Mouse (Mus musculus) left cerebral cortex, adult 18-20 months (tissue): ENCODE data around the gene Dnah7c. TPM values are rescaled to one million over a fixed set of nuclear protein-coding genes. Genes with fewer than 3 reads are reported as not detected.
"Not testable (repeated sequence)": the region's sequence is repeated elsewhere in the genome, so short reads cannot be mapped to it uniquely, and the experiment has no call there.

Source experiments
- DNase-seq, 2 experiments: peaks; one replicate each; pipeline ENCODE4 v3.0.0; 2021 to 2022; ENCODE audit warnings: low spot score in 2 of 2, mixed read lengths in 1 of 2
- long read RNA-seq, 2 experiments: library from polyadenylated mRNA; stranded (forward); transcript quantifications; one replicate each; pipeline ENCODE4 v2.0.0; 2021
- total RNA-seq, 2 experiments: library from RNA; stranded (reverse); gene quantifications; 2 replicates each; pipeline ENCODE4 v1.2.3; 2021

Dnah7c gene
- under 1 TPM; 0.49 to 0.77 TPM for total RNA-seq
- long read RNA-seq, experiment 1: 0 reads
- long read RNA-seq, experiment 2: 0 reads

DNA sequence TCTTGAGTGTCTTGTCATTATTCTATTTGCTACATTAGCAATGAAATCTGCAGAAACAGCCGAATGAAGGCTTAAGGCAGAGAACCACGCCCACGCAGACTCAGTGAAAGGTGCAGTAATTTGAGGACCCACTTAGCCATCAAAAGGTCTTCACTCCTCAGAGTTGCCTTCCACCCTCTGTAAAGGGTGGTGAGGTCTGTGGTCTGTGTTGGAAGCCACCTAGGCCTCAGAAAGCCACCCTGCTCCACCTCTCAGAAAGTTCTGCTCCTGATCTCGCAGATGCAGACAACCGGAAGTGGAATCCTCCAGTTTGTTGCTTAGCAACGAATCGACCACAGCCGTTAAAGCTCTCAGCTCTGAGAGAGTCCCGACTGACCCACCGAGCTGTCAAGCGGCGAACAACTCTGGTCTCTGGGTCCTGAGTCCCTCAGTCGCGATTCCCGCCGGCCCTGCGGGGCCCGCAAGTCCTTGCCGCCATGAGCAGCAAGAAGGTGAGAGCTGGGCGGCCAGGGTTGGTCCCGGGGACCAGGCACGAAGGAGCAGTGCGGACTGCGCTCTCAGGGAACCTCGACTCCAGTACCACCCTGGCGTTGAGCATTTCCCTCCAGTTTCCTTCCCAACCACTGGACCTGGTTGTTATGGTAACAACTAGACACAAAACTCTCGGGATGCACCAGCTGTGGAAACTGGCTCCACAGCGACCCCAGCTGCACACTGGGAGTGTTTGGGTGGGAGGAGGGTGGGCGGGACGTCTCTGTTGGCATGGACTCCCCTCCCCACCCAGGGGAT, at the start of gene Dnah7c:
Gene Dnah7c, plus strand, starts transcription at position 456 of the 789 bp plus-strand sequence.
- DNase-seq: peak in 1 of 2 experiments; percentile 25

DNA sequence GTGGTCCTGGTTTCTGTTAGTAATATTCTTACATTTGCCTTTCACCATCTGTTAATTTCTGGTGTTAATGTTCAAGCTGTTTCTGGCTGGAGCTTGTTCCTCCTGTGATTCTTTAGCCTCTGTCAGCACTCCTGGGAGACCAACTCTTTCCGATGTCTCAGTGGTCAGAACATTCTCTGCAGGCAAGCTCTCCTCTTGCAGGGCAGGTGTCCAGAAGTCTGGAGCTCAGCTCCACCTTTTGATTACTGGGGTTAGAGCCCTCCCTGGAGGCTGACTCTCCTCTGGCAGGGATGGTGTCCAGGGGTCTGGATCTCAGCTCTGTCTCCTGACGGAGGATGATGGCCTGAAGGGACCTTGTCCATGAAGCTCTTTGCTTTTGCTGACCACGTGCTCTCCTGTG, 44.8 kb upstream of the Dnah7c start:
- not testable (repeated sequence) for DNase-seq

DNA sequence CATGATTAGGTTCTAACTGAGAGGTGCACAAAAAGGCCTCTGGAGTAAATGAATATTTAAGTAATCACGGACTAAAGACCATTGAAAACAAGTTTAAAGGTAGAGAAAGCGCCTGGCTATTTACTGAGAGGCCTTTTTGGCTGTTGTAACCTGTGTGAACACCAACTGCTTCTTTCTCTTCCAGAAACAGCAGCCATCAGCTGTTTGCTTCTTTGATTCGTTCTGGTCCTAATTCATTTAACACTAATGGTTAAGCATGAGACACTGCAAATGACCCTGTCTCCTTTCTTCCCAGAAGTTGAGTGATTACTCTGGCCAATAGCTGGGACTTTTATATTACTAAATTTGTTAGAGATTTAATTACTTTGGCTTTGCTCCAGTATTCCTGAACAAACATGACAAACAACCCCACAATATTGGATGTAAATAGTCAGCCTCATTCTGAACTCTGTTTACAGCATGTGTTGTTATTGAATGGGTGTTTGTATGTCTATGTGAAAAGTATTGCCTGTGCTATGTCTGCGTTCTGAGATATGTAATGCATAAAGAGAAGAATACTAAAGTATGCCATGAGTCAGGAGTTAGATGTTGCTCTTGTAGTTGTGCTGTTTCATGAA, 30.6 kb upstream of the Dnah7c start:
- DNase-seq: not testable (repeated sequence)

DNA sequence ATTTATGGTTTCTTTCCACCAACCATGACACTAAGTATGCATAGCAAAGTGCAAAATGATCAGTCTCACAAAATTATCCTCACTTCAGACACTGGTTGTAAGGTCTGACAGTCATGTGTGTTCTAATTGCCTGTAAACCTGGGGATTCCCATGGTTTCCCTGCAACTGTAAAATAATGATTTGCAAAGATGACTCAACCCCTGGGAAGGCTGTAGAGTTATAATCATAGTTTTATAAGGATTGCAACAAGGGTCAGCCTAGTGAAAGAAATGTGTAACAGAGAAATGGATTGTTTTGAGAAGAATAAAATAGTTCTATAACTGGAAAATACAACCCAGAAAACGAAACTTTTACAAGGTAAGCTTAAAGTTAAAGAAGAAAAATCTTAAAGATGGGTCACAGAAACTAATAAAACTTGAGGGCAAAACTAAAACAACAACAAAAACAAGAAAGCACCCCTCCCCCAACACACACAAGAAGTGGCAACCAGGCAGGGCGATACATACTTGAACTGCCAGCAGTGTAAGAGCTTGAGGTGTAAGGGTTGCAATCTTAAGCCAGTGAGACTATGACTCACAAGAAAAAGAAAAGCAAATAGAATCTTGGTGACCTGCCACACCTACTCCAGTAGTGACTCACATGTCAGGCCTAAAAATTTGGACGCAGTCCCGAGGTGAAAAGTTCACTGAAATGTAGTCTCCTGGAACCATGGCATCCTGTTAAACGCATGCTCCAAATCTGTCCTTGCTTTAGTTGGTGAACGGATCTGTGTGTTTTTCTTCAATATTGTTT, 16.9 kb upstream of the Dnah7c start:
- DNase-seq: no peak

DNA sequence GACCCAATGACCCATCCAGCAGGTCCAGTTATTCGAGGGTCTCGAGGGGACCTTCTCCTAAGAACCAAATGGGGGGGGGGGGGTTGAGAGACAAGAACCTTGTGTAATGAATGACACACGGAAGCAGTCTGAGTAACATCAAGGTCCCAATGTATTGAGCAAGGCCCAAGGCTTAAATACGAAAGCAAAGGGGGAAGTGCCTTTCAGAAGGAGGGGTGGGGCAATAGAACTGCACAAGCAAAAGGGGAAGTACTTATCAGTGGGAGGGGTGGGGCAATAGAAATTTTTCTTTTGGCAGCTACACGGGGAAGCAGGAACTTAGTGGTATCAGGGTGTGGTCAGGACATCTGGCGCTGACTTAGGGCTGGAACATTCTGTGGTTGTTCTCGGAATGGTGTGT, 10.6 kb upstream of the Dnah7c start:
- DNase-seq: not testable (repeated sequence)

DNA sequence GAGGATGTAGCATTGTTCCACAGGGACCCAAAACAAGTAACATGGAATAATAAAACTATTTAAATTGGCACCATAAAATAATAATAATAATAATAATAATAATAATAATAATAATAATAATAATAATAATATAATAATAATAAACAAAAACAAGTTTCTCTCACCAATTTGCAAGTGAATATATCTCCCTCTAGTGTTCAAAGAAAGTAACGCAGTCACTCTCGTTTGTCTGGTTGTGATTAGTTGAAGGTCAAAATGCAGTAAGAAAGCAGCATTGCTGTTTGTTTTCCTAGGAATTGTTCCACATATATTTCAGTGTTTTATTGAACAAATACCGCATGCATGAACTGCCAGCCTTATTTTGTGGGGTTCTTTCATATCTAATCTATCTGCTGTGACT, 8.4 kb upstream of the Dnah7c start:
- DNase-seq: not testable (repeated sequence)

DNA sequence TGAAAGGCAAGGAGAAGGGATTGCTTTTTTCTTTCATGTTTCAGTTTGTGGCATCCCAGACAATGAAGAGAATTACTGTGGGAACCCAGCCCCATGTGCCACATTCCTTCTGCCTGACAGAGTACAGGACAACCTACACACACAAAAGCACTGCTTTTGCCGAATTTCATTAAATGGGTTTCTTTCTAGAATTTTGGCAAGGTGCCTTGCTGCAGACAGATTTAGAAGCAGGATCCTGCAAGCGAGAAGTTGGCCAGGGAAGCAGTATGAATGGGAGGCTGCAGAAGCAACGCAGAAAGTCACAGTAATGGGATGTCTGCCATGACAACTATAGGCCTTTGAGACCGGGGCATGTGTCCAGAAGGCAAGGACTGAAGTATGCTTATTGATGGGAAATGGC, 6.4 kb upstream of the Dnah7c start:
- peak in 1 of 2 experiments; percentile 10 for DNase-seq

DNA sequence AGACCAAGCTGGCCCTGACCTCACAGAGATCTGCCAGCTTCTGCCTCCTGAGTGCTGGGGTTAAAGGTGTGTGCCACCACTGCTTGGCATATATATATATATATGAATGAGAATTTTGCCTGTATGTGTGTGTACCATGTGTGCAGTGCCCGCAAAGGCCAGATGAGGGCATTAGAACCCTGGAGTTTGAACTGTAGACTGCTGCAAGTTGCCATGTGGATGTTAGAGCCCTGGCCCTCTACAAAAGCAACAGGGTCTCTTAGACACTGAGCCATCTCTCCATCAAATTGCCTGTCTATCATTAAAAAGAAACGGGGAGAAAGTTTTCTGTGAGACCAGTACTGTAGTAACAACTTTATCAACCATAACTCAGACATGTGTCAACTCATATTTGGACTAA, 3.0 kb downstream of the Dnah7c start:
- DNase-seq: no peak

DNA sequence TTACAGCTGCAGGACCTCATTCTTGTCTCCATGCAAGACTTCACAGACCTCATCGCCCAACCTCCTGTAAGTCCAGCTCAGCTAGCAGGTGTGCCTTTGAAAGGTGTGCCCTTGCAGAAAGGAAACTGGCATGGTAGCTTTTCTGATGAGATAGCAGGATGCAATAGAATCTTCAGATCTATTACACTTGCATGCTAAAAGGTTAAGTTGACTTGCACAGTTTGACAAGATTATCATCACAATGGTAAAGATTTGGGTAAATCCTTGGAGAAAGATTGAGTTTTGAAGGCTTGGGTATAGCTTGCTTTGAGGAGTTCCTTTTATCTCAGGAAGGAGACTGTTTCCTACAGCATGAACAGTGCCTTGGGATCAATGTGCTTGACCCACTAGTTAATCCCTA, 89.3 kb downstream of the Dnah7c start:
- DNase-seq: not testable (repeated sequence)

DNA sequence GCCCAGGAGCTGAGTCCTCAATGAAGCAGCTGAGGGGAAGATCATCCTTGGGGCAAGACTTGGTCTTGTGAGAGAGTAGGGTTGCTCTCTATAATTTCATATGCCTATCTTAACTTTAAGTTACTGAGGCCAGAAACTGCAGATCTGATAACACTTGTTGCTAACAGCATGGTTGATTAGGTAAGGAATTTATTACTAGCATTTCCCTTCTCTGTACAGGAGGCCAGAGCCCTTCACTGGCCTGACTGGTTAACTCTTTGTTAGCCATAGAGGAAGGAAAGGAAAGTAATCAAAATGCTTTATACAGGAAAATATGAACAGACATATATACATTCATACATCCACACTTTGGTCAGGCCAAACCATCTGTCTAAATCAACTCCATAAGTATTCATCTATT, 95.6 kb downstream of the Dnah7c start:
- no peak for DNase-seq

DNA sequence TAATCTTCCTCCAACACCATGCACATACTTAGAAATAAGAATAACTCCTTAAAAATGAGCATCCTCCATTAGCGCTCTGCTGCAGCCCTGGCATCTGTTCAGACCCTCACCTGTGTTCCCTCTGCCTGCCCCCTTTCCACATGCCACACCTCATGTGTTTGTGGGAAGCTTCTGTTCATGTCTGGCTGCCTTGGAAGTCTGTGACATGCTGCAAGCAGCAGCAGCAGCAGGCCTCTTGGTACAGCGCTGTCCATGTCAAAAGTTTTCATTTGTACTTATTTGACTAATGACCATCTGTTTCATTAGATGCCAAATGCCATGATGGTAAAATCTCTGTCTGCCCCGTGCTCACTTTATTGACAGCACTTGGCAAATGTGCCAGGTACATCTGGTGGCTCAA, 101.1 kb downstream of the Dnah7c start:
- not testable (repeated sequence) for DNase-seq

DNA sequence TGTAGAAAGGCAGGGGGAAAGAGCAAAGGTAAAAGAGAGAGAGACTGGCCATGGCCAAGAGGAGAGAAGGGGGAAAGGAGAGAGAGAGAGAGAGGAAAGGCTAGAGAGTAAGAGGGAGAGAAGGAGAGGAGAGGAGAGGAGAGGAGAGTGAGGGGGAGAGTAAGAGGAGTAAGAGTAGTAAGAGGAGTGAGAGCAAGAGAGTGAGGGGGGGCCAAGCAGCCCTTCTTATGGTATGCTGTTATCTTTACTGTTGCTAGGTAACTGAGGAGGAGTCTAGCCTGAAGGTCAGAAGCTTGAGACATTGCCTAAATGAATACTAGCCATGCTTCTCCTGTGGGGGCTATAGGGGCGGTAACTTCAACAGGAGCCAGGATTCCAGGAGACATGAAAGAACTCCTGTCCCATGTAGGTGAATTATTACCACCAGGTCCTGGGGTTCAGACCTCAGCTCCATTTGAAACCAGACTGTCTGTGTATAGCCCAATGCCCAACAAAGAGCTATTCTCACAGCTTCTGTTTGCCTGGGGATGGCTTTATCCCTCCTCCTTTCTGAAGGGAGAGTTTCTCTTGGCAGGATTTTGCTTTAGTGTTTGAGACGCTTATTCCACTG, 119.5 kb downstream of the Dnah7c start:
- no peak for DNase-seq

DNA sequence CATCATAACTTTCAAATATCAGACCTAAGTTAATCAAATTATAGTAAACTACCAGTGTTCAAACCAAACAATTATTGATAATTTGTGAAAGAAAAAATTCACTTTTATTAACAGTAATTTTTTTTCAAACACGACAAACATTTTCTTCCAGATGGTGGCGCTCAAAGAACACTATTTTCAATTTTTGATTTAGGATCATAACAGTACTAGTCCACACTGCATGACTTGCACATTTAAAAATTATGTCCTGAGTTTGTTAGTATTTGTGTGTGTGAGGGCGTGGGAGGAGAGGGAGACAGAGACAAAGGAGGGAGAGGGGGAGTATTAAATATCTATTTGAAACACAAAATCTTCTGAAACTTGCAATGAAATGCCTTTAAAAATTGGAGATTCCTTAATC, 155.0 kb downstream of the Dnah7c start:
- peak in 1 of 2 experiments; percentile 43 for DNase-seq

DNA sequence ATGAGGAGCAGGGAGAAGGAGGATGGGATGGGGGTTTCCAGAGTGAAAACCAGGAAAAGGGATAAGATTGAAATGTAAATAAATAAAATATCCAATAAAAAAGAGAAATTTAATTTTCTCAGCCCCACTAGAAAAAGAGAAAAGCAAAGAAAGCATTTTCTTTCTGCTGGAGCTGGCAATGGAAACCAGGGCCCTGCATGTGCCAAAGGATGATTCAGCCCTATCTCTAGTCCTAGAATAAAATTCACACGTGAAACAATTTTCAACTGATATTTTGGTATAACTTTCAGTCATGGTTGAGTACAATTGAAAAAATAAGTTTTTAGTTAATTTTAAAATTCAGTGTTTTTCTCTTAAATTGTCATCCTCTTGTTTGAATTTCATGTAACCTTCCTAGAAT, 168.4 kb downstream of the Dnah7c start:
- DNase-seq: peak in 1 of 2 experiments; percentile 17

DNA sequence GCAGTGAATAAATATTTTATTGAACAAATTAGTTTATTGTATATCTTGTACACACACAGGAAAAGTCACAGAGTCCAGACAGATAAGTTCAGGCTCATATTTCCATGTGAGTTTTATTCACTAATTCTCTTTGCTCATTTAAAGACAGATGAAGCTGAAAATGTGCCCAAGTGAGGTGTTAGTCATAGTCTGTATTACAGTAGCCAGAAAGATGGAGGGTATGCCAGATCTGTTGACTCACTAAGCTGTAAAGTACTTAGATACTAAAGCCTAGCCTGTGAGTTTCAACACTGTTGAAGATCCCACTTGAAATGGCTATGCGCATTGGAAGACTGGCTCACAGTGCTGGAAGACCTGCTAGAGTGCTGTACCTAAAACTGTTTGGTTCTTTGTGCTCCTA, 171.0 kb downstream of the Dnah7c start:
- not testable (repeated sequence) for DNase-seq

DNA sequence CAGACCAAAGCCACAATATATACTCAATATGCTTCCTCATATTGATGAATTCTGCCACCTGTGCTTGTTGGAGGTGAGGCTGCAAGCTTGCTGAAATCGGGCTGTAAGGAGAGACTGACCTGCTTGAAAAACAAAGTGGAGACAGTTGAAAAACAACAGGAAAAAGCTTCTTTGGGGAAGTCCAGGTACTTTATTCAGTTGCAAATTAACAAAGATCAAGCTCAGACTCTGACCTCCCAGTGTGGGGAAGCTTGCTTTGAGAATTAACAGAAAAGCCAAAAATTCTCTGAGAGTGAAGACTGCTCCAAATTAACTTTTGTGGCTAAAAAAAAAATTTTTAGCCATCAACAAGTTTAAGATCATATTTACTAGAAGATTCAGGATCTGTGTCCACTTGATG, 194.9 kb downstream of the Dnah7c start:
- DNase-seq: no peak

DNA sequence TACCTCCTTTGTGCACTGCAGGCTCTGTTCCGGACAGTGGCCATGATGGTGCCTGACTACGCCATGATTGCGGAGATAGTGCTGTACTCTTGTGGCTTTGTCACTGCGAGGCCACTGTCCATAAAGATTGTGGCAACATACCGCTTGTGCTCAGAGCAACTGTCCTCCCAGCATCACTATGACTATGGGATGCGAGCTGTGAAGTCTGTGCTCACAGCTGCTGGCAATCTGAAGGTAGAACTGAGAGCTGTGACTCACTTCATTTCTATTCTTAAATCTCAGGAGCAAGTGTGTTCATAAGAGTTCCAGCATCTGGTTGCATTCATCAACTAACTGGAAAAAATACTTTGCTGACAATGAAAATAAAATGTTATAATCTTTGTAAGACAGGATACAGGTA, 200.5 kb downstream of the Dnah7c start:
- DNase-seq: peak; percentile 13 to 25

DNA sequence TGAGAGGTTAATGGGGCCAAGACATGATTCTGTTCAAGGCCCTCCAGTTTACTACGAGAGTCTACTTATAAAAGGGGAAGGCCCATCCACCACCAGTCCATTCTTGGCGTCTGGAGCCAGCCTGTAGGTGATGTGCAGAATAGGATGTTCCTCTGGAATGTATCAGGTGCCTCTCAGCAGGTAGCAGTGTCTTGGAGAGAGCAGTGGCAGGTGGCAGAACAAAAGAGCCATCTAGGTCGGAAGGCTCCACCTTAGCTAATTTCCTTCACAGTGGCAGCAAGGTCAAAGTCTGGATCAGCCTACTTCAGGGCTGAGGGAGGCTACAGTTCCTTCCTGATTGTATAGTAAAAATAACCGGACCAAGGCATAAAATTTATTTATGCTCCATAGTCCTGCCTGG, 224.4 kb downstream of the Dnah7c start:
- not testable (repeated sequence) for DNase-seq

DNA sequence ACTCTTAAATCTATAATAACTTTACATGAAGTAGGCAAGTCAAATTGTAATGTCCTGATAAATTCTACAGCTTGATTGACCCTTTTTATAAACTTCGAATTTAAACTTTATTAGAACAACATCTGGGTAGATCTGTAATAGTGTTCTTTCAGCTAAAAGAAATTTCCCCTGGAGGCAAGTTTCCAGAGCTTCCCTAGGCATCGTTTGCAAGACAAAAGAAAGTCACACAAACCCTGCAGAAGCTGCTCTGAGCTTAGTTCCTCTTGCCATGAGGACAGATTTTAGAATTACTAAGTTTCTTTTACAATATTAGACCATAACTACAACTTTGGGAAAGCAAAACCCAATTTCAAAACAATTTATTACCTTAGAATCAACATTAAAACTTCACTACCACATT, 227.3 kb downstream of the Dnah7c start:
- DNase-seq: not testable (repeated sequence)

DNA sequence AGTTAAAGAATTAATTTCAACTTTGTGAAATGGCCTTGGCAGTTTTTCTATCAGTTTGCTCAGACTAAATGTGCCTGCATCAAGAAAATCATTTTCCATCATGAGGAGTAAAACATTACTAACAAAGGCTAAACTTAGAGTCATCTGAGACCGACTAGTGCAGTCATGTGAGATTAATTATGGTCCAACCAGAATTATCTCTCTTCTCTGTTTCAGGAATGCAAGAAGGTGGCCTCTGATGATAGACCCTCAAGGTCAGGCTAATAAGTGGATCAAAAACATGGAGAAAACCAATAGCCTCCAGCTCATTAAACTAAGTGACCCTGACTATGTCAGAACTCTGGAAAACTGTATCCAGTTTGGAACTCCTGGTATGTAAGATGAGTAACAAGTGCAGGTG, 299.4 kb downstream of the Dnah7c start:
- DNase-seq: not testable (repeated sequence)

DNA sequence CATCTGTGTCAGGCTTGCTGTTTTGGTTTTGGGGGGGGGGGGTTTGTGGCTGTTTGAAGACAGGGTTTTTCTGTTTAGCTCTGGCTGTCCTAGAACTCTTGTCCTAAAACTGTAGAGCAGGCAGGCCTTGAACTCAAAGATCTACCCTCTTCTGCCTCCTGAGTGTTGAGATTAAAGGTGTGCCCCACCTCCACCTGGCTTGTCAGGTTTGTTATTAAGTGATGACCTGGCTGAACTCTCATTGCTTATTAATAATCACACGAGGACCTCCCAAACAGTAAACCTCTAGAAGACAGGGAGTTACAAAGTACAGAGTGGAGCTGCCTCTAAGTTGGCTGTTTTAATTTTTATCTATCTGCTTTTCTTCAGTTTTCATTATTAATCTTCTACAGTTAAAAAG, 299.9 kb downstream of the Dnah7c start:
- no peak for DNase-seq
